Mouse (Mus musculus): ENCODE data around the gene Ttyh1.

Ttyh1 gene

DNA sequence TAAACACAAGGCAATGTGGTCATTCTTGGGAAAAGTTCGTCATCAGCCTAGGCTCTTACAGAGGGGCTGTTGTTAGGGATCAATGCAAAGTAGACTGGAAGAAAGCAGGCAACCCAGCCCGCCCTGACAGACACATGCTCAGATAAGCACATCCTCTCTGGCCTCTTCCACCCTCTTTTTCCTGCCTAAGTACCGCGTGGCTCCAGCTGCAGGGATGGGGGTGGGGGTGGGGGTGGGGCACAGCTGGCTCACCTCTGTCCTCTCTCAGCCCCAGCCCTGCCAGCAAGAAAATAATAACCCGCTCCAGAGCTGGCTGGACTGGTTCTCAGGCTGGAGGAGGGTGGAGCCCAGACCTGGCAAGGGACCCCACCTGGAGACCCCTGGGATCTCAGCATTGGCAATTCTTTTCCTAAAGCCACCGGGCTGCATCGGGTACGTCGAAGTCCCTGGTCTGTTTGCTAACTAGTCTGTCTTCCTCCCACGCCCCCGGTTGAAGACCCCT lies 44.4 kb downstream of the Ttyh1 start:
- in situ Hi-C loops (cut with MboI, MseI): loop anchor here (10.0 kb wide), 1 partner anchor 61 kb away; no protein-coding TSS in a partner anchor

DNA sequence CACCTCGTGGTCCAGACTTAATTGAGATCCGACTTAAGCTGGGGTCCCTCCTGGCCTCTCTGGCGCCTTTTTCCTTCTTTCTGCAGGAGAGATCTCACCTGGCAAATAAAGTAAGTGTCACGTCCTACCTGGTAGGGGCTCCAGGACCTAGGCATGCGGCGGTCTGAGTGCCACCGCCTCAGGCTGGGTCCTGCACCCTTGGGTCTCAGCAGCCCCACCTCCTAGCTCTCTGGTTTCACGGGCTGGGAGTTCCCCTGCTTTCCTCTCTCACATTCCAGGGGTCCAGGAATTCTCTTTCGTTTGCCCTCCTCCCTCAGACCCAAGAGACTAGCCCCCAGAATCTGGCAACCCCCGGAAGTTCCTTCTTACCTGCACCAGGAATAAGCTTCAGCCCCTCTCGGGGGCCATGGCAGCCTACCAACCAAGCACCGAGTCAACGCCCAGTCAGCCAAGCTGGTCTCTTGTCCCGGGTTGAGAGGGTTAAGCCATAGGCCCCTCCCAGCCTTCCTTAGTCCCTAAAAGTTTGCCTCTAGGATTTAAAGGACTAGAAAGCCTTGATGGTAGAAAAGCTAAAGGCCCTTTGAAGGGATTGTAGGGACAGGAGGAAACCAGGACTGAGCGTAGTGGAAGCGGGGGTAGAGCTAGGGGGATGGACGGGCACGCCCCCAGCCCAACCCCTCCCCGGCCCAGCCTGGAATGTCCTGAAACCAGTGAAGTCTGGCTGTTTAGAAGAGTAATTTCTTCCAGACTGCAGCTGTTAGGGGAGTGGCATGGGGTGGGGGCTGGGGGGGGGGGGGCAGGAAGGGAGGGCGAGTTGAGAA lies 45.1 kb downstream of the Ttyh1 start, which contains the start of gene Cdc42ep5:
Gene Cdc42ep5 (minus strand): TSS at position 771 of the 821 bp plus-strand sequence.
- in situ Hi-C loops (cut with MboI, MseI): loop anchor here (10.0 kb wide), 1 partner anchor 61 kb away; no protein-coding TSS in a partner anchor

DNA sequence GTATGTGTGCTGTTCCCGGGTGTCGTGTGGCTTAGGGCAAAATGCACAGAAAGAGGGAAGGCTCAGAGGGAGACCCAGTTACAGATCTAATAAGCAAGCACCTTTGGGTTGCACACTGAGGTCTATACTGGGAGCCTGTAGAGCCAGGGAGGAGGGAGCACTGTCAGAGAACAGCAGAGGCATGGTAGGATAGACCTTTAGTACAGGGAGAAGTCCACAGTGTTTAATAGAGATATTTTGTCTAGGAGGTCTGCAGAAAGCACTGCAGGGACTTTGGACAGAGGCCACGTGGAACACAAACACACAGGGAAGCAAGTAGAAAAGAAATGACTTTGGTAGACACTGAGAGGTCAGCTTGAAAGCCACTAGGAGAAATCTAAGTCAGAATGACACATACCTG lies 46.1 kb downstream of the Ttyh1 start:
- in situ Hi-C loops (cut with MboI, MseI): loop anchor here (10.0 kb wide), 1 partner anchor 60 kb away; no protein-coding TSS in a partner anchor

DNA sequence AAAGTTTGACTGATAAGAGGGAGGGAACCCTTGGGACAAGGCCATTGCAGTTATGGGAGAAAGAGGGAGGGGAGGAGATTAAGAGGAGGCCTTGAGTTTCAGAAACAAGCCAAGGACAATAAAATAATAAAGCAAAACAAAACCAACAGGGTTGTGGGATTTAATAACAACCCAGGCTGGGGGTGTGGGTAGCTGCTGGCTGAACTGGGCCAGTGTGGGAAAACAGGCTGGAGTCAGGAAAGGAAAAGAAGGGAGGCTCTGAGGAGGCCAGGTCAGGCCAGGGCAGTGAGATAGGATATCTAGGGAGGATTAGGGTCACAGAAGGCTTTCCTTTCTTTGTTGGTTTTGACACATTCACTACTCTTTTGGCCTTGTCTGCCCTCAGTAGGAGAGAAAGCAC lies 47.9 kb downstream of the Ttyh1 start:
- in situ Hi-C loops (cut with MboI, MseI): loop anchor here (10.0 kb wide), 1 partner anchor 58 kb away; no protein-coding TSS in a partner anchor

DNA sequence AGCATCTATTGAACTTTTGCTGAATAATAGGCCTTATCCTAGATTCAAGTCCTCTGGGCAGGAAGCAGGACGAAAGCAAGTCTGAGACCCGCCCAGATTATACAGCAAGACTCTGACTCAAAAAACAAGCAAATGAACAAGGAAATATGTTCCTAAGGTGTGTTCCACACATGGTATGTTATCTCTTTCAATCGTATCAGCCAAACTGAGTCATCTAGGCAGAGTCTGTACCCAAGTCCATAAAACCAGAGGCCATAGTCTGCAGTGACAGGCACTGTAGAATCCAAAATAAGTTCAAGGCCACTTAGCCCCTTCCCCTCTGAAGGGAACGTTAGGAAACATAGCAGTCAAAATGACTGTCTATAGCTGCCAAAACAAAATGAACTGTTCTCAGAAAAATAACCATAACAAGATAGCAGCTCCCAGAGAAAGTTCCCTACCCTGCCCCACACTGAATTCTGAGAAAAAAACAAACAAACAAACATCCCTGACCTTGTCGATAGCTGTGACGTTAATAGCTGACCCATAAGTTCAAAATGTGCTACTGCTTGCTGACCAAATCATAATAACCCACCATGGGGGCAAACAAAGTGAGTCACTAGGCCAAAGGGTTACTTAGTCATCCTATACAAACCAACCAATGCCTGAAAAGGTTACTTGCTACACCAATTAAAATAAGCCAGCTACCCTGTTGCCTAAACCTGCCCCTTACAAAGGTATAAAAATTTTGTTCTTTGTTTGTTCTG lies 51.2 kb downstream of the Ttyh1 start:
- in situ Hi-C loops (cut with MboI, MseI): no loop called here

DNA sequence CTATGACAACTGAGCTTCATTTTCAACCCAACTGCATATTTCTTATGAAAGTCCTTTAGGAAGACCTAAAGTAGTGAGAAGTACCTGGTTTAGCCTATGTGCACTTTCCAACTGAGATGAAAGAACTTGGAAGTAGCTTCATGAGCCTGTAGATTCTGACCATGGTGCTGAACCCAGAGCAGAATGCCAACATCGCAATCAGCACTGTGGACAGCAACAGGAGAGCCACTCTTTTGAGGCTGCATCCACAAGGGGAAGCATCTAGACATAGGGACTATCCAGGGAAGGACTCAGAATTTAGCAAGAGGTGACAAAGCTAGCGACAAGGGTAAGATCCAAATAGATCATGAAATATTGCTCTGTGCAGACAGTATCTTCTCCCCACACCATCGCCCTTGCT lies 59.2 kb downstream of the Ttyh1 start:
- in situ Hi-C loops (cut with MboI, MseI): no loop called here
